Mouse (Mus musculus) lung, postnatal 0 days (tissue): ENCODE measurements around the gene Kcna3. TPM values are rescaled to one million over a fixed set of nuclear protein-coding genes. Genes with fewer than 3 reads are reported as not detected.

ENCODE experiments used
- ATAC-seq: fragments of 200-750 bp; cut with Nextera tagmentation; 2 replicates; pipeline ENCODE4 v1.8.0; 2017; ENCODE audit warnings: moderate library complexity
- DNase-seq: peaks from one replicate; pipeline ENCODE4 v3.0.0-alpha.2; 2016; ENCODE audit warnings: low spot score
- H3K27ac ChIP-seq: fragments of 300-500 bp; sonication (generic); 2 replicates; pipeline ENCODE4 v1.5.1; 2014; ENCODE audit warnings: antibody characterized with exemption, mild to moderate bottlenecking, low read length, mixed read lengths
- H3K27me3 ChIP-seq: fragments of 300-500 bp; sonication (generic); replicated peaks from 2 replicates; pipeline ENCODE4 v1.6.1; 2014; ENCODE audit warnings: low read length, mixed read lengths; ENCODE audit not compliant: insufficient read depth
- H3K36me3 ChIP-seq: fragments of 300-500 bp; sonication (generic); 2 replicates; pipeline ENCODE4 v1.6.1; 2014; ENCODE audit warnings: low read length, mixed read lengths; ENCODE audit not compliant: insufficient read depth
- H3K4me1 ChIP-seq: fragments of 300-500 bp; sonication (generic); 2 replicates; pipeline ENCODE4 v1.6.1; 2014; ENCODE audit warnings: antibody characterized with exemption, low read depth, low read length, mixed read lengths; ENCODE audit not compliant: insufficient read depth
- H3K4me2 ChIP-seq: fragments of 300-500 bp; sonication (generic); replicated peaks from 2 replicates; pipeline ENCODE4 v1.6.1; 2014; ENCODE audit warnings: low read depth, mild to moderate bottlenecking, low read length, moderate library complexity, mixed read lengths
- H3K4me3 ChIP-seq: fragments of 300-500 bp; sonication (generic); 2 replicates; pipeline ENCODE4 v1.5.1; 2014; ENCODE audit warnings: low read depth, low read length
- H3K9ac ChIP-seq: fragments of 300-500 bp; sonication (generic); replicated peaks from 2 replicates; pipeline ENCODE4 v1.6.1; 2014; ENCODE audit warnings: low read depth, mild to moderate bottlenecking
- H3K9me3 ChIP-seq: fragments of 300-500 bp; sonication (generic); 2 replicates; pipeline ENCODE4 v1.6.1; 2016; ENCODE audit warnings: low read length, mixed read lengths
- CTCF ChIP-seq: IDR thresholded peaks from 2 replicates; pipeline ENCODE4 v1.5.1; 2016; ENCODE audit warnings: antibody characterized with exemption, mild to moderate bottlenecking
- EP300 ChIP-seq: IDR thresholded peaks from 2 replicates; pipeline ENCODE4 v1.6.1; 2016; ENCODE audit warnings: antibody characterized with exemption, mild to moderate bottlenecking, control low read depth
- WGBS: fragments of 180-500 bp; shearing (Covaris S2); extraction: QIAGEN DNeasy Blood & Tissue Kit; methylation state at CpG from one replicate; pipeline ENCODE4 v1.1.7; 2014; 5-methylcytosine and 5-hydroxymethylcytosine counted together
- polyA plus RNA-seq: library from polyadenylated mRNA; unstranded; fragments of >200 nt; fragmentation: Nextera tagmentation; extraction: Ambion mirVana; gene quantifications from 2 replicates; pipeline ENCODE4 v1.2.1, GENCODE M21; 2015

Gene Kcna3
- 2.7 and 4.2 TPM in 2 replicates for polyA plus RNA-seq

GRCm38 (mm10) chr3:107035521-107036457 is at the start of gene Kcna3:
TSS of gene Kcna3 (plus strand) at chr3:107036169.
- ATAC-seq: peak; percentile 95
- H3K4me1 ChIP-seq: no peaks in the 10 kb centered on the region
- no peaks in the 10 kb centered on the region for H3K36me3 ChIP-seq
- H3K9me3 ChIP-seq: no peaks in the 10 kb centered on the region
- TF ChIP-seq CTCF (no peak), EP300 (no peak)
- H3K27me3 ChIP-seq: peaks cover 9% of the 10 kb centered on the region; the same call in 1 of the 2 replicates
- 2% methylated on average over 28 of the region's 80 CpGs for whole genome bisulfite sequencing
- DNase-seq: peak; percentile 76
- peak within 1 kb of the TSS; percentile 99 for H3K4me2 ChIP-seq
- H3K27ac ChIP-seq: no peak within 1 kb of the TSS
- H3K4me3 ChIP-seq: peak within 1 kb of the TSS; percentile 67
- H3K9ac ChIP-seq: peak within 1 kb of the TSS; percentile 39

- H3K4me1 ChIP-seq: no peaks in the 10 kb centered on the region
- ATAC-seq (no peak), DNase-seq (no peak)
- TF ChIP-seq CTCF (no peak), EP300 (no peak)
- no peak overlapping the region for H3K4me3 ChIP-seq
- H3K4me2 ChIP-seq: no peak overlapping the region
- H3K27me3 ChIP-seq: no peaks in the 10 kb centered on the region
- no peaks in the 10 kb centered on the region for H3K36me3 ChIP-seq
- no peak overlapping the region for H3K9ac ChIP-seq
- H3K9me3 ChIP-seq: no peaks in the 10 kb centered on the region
- no peak overlapping the region for H3K27ac ChIP-seq
- 67% methylated on average over 1 of the region's 1 CpGs for WGBS
Observed at GRCm38 (mm10) chr3:106991334-106991733, 44.6 kb upstream of the Kcna3 start.

- Histone ChIP-seq H3K27ac (no peak overlapping the region), H3K4me2 (no peak overlapping the region), H3K9me3 (no peaks in the 10 kb centered on the region), H3K4me3 (no peak overlapping the region), H3K36me3 (no peaks in the 10 kb centered on the region), H3K4me1 (no peaks in the 10 kb centered on the region), H3K9ac (no peak overlapping the region), H3K27me3 (no peaks in the 10 kb centered on the region)
- TF ChIP-seq EP300 (no peak), CTCF (no peak)
- WGBS: 60% methylated on average over 1 of the region's 1 CpGs
- DNase-seq (no peak), ATAC-seq (no peak)
Observed at GRCm38 (mm10) chr3:106995347-106995746, 40.6 kb upstream of the Kcna3 start.

DNA sequence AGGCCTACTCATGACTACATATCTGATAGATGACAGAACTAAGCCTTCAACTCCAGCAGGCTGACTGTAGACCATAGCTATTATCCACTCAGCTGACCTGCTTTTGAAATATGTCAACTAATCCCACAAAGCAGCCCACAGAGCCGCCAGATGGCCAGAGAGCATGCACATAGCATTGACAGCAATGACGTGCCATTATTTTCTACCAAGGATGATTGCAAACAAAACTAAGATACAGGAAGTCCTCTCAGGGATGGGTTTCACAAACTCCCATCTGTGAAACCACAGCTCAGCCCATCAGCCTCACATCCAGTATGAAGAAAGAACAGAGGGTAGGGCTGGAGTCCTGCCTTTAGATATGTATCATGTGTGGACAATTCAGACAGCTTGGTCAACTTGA is 39.8 kb upstream of the Kcna3 start:
- Histone ChIP-seq H3K9me3 (no peaks in the 10 kb centered on the region), H3K36me3 (no peaks in the 10 kb centered on the region), H3K4me1 (no peaks in the 10 kb centered on the region), H3K4me3 (no peak overlapping the region), H3K4me2 (no peak overlapping the region), H3K9ac (no peak overlapping the region), H3K27ac (no peak overlapping the region), H3K27me3 (no peaks in the 10 kb centered on the region)
- TF ChIP-seq EP300 (no peak), CTCF (no peak)
- ATAC-seq (no peak), DNase-seq (peak; percentile 31)
- WGBS: 56% methylated on average over 2 of the region's 2 CpGs

DNA sequence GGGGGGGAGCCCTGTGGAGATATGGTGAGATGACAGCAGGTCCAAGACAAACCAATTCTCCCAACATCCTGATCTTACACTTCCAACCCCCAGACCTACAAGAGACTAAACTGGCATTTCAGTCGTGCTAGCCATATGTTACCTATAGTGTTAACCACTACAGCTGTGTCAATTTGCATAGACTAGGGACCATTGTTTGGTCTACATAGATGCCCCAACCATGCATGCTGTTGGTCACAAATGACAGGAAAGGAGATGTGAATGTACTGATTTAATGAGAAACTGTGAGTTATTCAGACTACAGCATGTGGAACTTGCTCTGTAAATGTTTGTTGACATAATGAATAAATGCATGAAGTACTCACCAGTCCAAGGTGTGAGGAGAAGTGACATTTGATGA is 37.6 kb upstream of the Kcna3 start:
- DNase-seq (no peak), ATAC-seq (no peak)
- Histone ChIP-seq H3K27me3 (no peaks in the 10 kb centered on the region), H3K36me3 (no peaks in the 10 kb centered on the region), H3K9me3 (no peaks in the 10 kb centered on the region), H3K4me3 (no peak overlapping the region), H3K9ac (no peak overlapping the region), H3K27ac (no peak overlapping the region), H3K4me1 (no peaks in the 10 kb centered on the region), H3K4me2 (no peak overlapping the region)
- WGBS: 69% methylated on average over 1 of the region's 1 CpGs
- TF ChIP-seq EP300 (no peak), CTCF (no peak)

GRCm38 (mm10) chr3:107000165-107000564 is 35.8 kb upstream of the Kcna3 start:
- Histone ChIP-seq H3K27me3 (no peaks in the 10 kb centered on the region), H3K27ac (no peak overlapping the region), H3K9me3 (no peaks in the 10 kb centered on the region), H3K36me3 (no peaks in the 10 kb centered on the region), H3K9ac (no peak overlapping the region), H3K4me2 (no peak overlapping the region), H3K4me1 (no peaks in the 10 kb centered on the region), H3K4me3 (no peak overlapping the region)
- ATAC-seq (no peak), DNase-seq (no peak)
- 40% methylated on average over 2 of the region's 2 CpGs for WGBS
- TF ChIP-seq CTCF: no peak
- no peak for TF ChIP-seq EP300
